Mouse (Mus musculus) brain, embryonic 14.5 days (tissue): ENCODE results near the gene Mrpl24. TPM values are rescaled to one million over a fixed set of nuclear protein-coding genes. Genes with fewer than 3 reads are reported as not detected.

Source experiments
- DNase-seq: peaks from one replicate; pipeline ENCODE4 v3.0.0-alpha.2; 2011; ENCODE audit warnings: low read depth
- CTCF ChIP-seq: fragments of 200-500 bp; IDR thresholded peaks from 2 replicates; pipeline ENCODE4 v1.5.1; 2012; ENCODE audit warnings: inconsistent platforms, mild to moderate bottlenecking, moderate library complexity, borderline replicate concordance; ENCODE audit not compliant: insufficient read depth, insufficient read length; ENCODE audit errors: extremely low read depth
- POLR2A ChIP-seq: fragments of 200-500 bp; IDR thresholded peaks from 2 replicates; pipeline ENCODE4 v1.6.1; 2012; ENCODE audit warnings: mild to moderate bottlenecking, inconsistent platforms, borderline replicate concordance; ENCODE audit not compliant: poor library complexity, insufficient read depth, insufficient read length, severe bottlenecking; ENCODE audit errors: extremely low read depth
- polyA plus RNA-seq: library from polyadenylated mRNA; depleted of rRNA; stranded (reverse); fragments of >200 nt; gene quantifications from 2 replicates; pipeline ENCODE4 v1.2.3, GENCODE M21; 2012

Gene Mrpl24
- polyA plus RNA-seq, 1 experiment = 76.1 TPM

- no peak for TF ChIP-seq POLR2A
- no peak for TF ChIP-seq CTCF
- no peak for DNase-seq
Measured at GRCm38 (mm10) chr3:87920270-87920943, 1.1 kb downstream of the Mrpl24 start.

GRCm38 (mm10) chr3:87924996-87925395 lies 5.7 kb downstream of the Mrpl24 start:
- TF ChIP-seq POLR2A (no peak), CTCF (no peak)
- no peak for DNase-seq

- no peak for DNase-seq
- no peak for TF ChIP-seq POLR2A
- no peak for TF ChIP-seq CTCF
Measured at GRCm38 (mm10) chr3:87927452-87927851, 8.1 kb downstream of the Mrpl24 start.

GRCm38 (mm10) chr3:87929341-87930077 lies 10.2 kb downstream of the Mrpl24 start:
- TF ChIP-seq CTCF = no peak
- TF ChIP-seq POLR2A = no peak
- no peak for DNase-seq

- TF ChIP-seq POLR2A (peak; percentile 23; the same call in 1 of the 2 replicates), CTCF (peak; percentile 71)
- peak; percentile 100 for DNase-seq
Measured at GRCm38 (mm10) chr3:87930078-87930795, 10.9 kb downstream of the Mrpl24 start, which contains the start of the genes Isg20l2 and Rrnad1. Isg20l2 (plus strand) TSS chr3:87930314. Rrnad1 (minus strand) TSS chr3:87930717.

GRCm38 (mm10) chr3:87934026-87934425 lies 14.7 kb downstream of the Mrpl24 start:
- no peak for DNase-seq
- TF ChIP-seq POLR2A (no peak), CTCF (no peak)

GRCm38 (mm10) chr3:87934501-87934900 lies 15.2 kb downstream of the Mrpl24 start:
- TF ChIP-seq CTCF (0 out of 2 replicates have a peak, but pooled peaks have one; percentile 3), POLR2A (no peak)
- no peak for DNase-seq

GRCm38 (mm10) chr3:87935201-87935600 lies 15.9 kb downstream of the Mrpl24 start:
- TF ChIP-seq POLR2A = no peak
- no peak for TF ChIP-seq CTCF
- DNase-seq = no peak

GRCm38 (mm10) chr3:87935776-87936175 lies 16.5 kb downstream of the Mrpl24 start:
- DNase-seq = peak; percentile 89

GRCm38 (mm10) chr3:87940611-87941010 lies 21.3 kb downstream of the Mrpl24 start:
- TF ChIP-seq POLR2A = no peak
- no peak for DNase-seq

More at GRCm38 (mm10) chr3:87935776-87936175, 16.5 kb downstream of the Mrpl24 start:
- TF ChIP-seq CTCF (peak; percentile 92), POLR2A (no peak)

GRCm38 (mm10) chr3:87942471-87942870 lies 23.2 kb downstream of the Mrpl24 start:
- DNase-seq = no peak
- no peak for TF ChIP-seq CTCF
- TF ChIP-seq POLR2A = no peak

GRCm38 (mm10) chr3:87943586-87943985 lies 24.3 kb downstream of the Mrpl24 start:
- TF ChIP-seq CTCF = no peak
- no peak for TF ChIP-seq POLR2A
- DNase-seq = no peak

- TF ChIP-seq POLR2A (no peak), CTCF (no peak)
- DNase-seq = peak; percentile 74
Measured at GRCm38 (mm10) chr3:87944838-87945600, 25.7 kb downstream of the Mrpl24 start.
